Mouse (Mus musculus) frontal cortex, postnatal 14 days (tissue): ENCODE results near the gene Trnau1ap.

Experiments used
- DNase-seq, 2 experiments: peaks; one replicate each; pipeline ENCODE4 v3.0.0; 2022; ENCODE audit warnings: low spot score in 2 of 2

Trnau1ap gene

DNA sequence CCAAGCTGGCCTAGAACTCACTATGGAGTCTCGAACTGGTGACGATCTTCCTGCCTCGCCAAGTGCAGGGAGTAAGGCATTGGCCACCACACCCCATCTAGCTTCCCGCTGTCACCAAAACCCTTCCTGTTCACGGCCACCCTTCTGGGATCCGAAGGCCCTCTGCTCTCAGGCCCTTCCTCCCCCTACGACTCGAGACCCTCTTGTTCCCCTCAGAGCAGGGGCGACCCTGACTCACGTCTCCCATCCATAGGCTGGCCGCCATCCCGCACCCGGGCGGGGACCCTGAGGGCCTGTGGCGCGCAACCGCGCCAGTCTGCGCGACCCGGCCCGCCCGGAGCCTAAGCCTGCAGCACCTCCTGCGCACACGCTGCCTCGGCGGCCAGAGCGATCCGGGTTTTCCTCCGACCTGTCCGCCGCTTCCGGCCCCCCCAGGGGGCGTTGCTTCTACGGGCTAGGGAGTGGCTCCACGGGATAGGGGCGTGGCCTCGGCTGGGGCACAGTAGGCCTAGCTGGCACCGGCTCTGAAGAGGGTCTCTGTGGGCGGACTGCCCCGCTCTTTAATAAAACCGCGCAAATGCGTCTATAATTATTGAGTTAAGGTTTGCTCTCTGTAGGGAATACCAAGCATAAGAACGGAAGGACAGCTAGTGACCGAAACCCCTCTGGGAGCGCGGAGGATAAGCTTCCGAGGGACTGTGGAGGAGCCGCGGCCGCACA is at the start of gene Trnau1ap:
Gene Trnau1ap (minus strand): TSS at position 424 of the 720 bp plus-strand sequence.
- peak; percentile 59 to 74 for DNase-seq

DNA sequence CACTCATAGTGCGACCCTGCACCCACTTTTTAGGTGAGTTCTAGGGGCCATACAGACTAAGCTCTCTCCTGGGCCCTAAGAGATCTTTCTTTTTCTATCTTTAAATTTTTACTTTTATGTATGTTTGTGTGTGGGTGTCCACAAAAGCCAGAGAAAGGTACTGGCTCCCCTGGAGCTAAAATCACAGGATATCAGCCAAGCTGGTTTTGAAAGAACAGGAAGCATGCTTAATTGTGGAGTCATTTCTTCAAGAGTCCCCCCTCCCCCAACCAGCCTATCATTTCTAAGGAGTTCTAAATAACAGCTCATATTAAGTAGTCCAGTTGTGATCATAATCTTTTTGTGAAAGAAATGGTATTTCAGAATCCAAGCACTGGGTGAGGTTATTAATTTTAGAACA is 44.5 kb upstream of the Trnau1ap start:
- no peak for DNase-seq

DNA sequence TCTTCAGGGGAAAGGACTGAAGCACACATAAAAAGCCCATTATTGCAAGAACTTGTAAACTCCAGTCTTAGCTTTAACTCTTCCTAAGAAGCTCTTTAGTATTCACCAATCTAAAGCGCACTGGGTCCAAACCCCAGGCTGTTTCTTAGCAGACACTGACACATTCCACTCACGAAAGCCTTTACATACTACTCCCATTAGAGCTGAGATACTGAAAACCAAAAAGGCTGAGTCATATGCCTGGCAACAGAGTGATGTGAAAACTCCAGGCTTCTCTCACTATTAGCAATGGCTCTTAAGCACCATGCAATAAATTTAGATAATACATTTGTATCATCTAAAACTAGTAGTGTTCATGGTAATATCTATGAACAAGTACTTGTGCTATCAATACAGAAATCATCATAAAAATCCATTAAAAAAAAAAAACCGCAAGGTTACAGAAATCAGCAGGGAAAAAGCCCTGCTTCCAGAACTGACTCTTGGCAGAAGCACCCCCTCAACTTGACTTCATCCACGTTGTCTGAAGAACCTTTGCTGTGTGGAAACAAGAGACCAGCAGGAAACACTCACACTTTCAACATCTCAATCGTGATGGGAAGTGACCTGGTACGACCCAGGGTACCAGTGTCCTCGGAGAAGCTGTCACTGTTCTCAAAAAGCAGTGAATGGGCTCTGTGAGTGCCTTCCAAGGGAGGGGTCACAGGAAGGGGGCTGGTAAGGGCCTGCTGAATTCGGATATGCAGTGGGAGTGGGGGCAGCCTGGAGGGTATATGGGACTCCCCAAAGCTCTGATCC is 40.8 kb upstream of the Trnau1ap start:
- DNase-seq, result no peak

DNA sequence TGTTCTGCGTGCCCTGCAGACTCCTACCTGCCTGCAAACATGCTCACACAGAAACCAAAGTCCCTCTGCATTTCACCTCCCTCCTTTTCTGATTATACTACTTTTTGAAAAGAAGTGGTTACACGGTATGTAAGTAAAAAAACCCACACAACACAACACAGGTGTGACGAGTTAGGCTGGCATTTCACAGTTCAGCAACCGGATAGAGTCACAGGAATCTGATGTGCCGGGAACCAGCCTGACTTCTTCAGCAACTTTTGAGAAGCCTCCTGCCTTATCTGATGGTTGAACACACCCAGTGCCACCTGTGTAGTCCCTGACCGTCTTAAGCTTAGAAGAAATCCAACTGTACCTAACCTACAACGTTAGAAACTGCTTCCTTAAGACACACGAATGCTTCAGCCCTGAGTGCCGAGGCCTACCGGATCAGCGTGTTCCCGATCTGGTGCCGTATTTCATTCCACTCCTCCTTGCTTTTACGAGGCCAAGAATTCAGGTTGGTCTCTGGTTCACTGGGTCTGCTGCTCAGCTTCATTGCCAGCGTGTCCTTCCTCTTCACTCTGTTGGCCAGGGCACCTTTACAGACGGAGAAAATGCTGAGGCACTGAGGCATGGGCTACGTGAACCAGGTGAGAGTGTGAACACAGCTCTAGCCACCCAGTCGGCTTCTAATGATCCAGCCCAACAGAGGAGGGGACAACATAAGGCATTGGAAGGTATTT is 38.3 kb upstream of the Trnau1ap start:
- DNase-seq, result no peak

DNA sequence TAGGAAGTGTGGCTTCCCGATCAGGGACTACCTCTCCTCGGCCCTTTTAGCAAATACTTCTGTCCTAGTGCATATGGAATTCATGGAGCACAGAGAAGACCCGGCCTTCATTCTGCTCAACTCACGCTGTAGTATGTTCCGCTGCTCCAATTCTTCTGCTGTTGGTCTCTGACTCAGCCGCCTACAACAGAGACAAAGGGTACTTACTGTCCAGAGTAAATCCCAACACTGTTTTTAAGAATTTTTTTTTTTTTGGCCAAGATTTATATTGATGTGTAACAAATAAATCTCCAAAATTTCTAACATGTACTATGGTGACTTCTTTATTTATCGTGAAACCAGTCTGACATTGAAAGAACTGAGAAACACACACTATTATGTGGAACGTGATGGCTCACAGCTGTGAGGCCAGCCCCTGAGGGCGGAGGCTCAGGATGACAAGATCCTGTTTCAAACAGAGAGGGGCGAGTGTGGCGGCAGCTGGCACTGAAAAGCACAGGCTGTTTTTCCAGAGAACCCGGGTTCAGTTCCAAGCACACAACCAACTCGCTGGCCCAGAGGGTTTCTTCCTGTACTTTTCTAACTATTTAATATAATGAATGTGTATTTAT is 36.2 kb upstream of the Trnau1ap start:
- DNase-seq, result no peak

DNA sequence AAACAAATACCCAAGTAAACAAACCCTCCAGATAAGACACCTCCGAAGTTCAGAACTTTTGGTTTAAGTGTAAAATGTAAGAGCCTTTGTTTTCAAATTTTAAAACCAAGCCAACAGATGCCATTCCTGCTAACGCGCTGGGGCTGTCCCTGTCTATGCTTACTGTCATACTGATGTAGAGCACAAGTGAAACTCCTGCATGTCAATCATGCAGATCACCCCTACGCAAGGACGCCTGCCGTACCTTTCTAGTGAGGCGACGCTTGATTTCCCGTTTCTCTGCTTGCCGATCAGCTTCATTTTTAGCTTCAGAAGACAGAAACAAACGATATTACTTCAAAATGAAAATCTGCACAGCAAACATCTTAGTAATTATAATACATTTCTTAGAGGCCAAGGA is 34.1 kb upstream of the Trnau1ap start:
- no peak for DNase-seq

DNA sequence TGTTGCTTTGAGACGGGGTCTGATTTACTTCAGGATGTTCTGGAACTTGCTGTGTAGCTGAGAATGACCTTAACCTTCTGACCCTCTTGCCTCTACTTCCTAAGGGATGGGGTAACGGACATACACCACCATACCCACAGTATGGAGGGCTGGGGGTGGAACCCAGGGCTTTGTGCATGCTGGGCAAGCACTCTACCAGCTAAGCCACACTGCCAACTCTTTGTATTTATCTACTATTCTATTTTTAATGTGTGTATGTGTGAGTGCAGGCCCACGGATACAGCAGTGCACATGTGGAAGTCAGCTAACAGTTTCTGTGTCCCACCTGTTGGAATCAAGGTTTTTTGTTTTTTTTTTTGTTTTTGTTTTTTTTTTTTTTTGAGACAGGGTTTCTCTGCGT is 30.2 kb upstream of the Trnau1ap start:
- no peak for DNase-seq

DNA sequence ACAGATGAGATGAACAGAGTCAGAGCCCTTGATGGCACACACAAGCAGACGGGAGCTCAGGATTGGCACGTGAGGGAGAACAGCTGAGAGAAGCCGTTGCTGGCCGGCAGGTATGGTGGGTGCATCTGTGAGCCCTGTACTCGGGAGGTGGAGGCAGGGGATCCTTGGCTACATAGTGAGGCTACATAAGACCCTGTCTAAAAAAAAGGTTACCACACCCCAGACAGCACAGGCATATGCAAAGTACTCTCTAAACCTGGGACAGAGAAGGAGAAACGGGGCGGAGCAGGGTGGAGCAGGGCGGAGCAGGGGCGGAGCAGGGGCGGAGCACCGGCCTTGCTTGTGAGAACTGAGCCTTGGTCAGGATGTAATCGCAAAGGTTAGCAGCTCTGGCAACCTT is 26.8 kb upstream of the Trnau1ap start:
- DNase-seq, result no peak

DNA sequence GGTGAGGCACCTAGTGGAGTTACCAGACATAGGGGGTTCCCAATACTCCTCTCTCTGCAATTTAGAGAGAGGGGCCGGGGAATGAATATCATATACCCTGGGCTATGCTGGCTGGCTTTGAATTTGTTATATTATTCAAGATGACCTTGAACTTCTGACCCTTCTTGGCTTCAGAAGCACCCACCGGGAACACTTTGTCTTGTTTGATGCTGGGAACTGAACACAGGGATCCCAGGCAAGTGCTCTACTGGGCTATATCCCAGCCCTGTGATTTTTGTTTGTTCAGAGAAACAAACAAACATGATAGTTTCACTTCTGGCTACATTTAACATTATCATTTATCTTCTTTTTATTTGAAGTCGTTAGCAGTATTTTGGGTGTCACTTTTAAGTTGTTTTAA is 26.1 kb upstream of the Trnau1ap start:
- DNase-seq, result no peak

DNA sequence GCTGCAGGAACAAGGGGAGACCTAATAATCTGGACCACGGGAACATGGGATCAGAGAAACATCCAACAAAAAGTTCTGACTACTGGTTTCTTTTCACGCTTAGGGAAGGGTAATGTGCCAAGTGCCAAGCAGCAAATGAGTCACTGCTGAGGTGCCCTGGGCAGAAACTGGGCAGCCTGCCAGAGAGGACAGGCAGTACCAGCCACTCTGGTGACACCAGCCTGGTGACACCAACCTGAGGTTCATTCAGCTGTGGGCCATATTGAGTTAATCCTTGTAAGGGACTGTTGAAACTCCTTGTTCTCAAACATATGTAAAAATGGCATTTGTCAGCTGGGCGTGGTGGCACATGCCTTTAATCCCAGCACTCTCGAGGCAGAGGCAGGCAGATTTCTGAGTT is 25.2 kb upstream of the Trnau1ap start:
- DNase-seq, result no peak

DNA sequence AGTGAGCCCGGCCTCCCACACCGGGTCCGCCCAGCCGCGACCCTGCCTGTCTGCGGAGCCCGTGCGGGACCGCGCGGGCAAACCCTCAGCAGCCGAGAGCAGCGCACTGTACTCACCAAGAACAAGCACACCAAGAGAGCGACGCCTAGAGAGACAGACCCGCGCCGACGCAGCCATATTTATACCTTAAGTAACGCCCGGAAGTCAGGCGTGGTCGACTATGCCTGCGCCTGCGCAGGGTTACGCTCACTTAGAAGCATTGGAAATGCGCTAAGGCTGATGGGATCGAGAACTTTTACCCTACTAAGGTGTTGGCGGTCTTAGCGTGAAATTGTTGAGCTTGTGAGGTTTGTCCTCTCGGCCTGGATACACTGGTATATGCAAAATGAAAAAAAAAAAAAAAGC is 24.1 kb upstream of the Trnau1ap start, which contains the start of gene Rcc1:
Gene Rcc1 (minus strand): TSS at position 125 of the 405 bp plus-strand sequence.
- DNase-seq, result peak; percentile 78 to 85

DNA sequence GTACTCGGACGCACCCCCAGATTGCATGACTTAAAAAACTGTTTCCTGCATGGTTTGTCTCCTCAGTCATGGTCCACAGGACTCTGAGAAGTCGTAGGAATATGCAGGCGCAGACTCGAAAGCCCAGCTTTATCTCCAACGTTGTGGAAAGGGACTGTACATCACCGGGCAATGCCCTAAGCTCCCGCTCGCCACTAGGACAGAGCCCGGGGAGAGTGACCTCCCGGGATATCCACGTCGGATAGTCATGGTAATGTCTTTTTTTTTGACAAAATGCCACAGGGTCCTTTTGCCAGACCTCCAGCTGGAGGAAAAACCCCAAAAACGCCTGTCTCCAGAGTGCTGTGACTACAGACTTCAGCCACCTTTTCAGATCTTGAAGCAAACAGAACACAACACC is 23.4 kb upstream of the Trnau1ap start:
- no peak for DNase-seq

DNA sequence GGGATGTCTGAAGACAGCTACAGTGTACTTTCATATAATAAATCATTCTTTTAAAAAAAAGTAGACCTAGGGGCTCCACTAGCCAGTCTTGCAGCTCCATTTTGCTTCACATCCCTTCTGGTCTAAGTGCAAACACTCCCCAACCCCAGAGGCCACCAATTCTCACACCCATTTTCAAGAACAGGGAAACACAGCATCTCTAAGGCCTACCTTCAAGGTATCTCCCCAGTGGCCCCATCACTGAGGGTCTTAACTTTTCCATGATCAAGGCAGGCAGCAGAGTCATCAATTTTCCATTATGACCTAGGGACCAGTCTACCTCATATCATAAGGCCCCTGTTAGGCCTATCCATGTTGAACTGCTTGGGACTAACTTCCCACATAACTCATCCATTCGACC is 22.1 kb upstream of the Trnau1ap start:
- DNase-seq, result no peak

DNA sequence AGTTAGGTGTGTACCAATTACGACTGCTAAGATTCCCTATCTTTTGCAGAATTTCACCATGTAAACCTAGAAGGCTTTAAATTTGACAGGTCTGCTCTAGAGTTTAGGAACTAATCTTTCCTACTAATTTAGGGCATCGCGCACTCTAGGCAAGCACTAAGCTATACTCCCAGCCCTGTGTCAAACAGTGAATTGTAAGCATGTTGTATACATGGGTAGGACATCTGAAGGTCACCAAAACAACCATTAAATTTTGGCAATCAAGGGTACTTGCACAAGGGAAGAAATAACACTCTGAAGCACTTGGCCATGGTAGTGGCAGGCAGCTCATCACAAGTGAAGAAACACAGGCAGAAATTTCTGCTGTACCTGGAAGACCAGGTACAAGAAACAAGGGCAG is 21.5 kb upstream of the Trnau1ap start:
- DNase-seq, result no peak

DNA sequence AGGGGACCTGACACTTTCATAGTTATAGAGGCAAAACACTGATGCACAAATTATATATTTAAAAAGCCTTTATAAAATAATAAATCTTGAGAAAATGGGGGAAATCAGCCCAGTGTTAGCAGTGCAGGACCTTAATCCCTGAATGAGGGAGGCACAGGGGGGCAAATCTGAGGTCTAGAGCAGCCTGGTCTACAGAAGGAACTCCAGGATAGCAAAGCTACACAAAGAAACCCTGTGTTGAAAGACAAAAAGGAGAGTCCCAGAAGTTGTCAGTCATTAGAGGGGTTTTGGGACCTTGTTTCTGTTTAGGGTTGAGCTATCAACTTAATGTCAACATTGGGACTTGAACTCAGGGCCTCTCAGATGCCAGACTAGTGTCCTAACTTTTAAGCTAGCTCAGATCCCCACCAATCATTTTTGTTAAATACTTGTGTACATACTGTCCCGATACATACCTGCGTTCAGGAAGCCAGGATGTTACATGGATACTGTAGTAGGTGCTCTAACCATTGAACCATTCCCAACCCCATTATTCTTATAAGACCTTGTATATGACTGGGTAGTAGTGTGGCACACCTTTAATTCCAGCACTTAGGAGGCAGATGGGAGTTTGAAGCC is 20.9 kb upstream of the Trnau1ap start:
- no peak for DNase-seq

DNA sequence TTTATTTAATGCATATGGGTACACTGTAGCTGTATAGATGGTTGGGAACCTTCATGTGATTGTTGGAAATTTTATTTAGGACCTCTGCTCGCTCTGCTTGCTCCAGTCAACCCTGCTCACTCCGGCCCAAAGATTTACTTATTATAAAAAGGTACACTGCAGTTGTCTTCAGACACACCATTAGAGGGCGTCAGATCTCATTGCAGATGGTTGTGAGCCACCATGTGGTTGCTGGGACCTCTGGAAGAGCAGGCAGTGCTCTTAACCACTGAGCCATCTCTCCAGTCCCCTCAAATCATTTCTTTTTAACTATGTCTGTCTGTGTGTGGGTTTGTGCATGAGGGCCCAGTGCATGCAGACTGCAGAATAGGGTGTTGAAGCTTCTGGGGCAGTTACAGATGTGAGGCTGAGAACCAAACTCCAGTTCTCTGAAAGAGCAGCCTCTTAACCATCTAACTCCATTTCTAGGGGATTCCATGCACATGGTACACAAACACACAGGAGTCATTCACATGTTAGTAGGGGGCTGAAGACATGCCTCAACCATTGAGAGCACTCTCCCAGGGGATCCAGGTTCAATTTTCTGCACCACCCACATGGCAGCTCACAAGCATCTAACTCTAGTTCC is 20.3 kb upstream of the Trnau1ap start:
- no peak for DNase-seq

DNA sequence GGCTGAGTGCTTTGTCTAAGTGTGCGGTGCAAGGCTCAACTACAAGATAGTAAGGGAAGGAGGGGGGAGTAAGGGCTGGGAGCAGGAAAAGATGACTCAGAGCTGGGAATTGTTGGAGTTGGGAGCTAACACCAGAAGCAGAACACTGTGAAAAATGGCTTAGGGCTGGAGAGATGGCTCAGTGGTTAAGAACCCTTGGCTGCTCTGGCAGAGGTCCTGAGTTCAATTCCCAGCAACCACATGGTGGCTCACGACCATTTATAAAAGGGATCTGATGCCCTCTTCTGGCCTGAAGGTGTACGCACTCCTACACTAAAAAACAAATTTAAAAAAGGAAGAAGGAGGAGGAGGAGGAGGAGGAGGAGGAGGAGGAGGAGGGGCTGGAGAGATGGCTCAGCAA is 17.3 kb upstream of the Trnau1ap start:
- DNase-seq, result no peak

DNA sequence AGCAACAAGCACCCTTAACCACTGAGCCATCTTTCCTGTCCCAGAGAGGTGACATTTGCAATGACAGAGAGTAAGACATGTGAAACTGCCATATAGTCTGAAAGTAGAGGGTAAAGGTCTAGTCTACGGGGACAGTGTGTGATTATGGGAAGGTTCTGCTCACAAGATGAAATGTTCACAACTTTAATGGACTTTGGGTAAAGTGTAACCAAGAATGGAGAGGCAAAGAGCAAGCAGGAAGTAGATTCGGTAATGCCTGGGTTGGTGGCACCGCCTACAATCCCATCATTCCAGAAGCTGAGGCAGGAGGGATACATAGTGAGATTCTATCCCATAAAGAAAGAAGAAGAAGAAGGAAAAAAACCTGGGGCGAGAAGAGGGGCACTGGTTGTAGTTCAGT is 16.9 kb upstream of the Trnau1ap start:
- DNase-seq, result no peak

DNA sequence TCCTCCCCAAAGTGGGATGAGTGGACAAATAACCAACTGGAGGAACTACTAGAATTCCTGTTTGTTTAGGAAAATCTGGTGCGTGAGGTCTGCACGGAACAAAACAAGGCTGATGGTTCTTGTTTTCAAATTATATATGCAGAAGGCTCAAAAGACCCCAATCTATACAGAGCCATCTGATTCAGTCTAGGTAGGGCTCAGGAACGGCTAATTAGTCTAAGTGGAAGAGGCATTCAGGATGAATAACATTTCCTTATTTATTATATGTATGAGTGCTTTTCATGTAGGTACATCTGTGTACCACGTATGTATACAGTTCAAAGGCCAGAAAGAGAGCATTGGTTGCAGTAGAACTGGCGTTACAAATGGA is 16.5 kb upstream of the Trnau1ap start:
- no peak for DNase-seq

DNA sequence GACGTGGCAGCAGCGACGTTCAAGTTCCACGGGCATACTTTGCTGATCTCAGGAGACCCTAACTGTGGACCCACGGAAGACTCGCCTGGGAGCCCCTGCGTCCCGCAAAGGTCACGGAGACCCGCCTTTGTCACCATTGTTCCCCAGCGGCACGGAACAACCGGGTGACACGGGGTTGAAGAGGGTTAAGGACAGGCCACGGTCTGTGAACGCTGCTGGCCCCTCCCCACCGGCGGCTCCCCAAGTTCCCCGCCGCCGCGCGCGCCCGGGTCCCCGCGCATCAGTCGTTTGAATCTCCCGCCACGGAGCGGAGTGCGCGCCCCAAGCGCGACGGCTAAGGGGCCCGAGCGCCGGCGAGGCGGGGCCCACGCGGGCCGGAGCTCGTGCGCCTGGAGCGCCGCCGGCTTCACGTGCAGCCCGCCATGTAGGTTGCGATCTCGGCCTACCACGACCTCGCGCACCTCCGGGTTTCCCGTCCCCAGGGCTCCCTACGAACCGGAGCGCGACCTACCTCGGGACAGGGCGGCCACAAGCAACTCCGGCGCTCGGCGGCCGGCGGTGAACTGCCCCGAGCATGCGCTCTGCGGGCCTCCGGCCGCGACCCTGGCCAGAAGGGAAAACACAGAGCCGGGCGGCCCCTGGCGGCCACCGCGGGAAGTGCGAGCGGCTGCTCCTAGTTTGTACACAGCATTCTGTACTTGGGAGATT is 16.0 kb upstream of the Trnau1ap start:
- DNase-seq, result peak; percentile 81 to 92
